Mouse (Mus musculus) ES-Bruce4 (cell line): ENCODE data around the gene Exo1. TPM values are rescaled to one million over a fixed set of nuclear protein-coding genes. Genes with fewer than 3 reads are reported as not detected.

Experiments used
- H3K27ac ChIP-seq: 2 replicates; pipeline ENCODE4 v1.5.1; 2012; ENCODE audit warnings: low read length, inconsistent platforms; ENCODE audit not compliant: insufficient read depth
- H3K27me3 ChIP-seq: 2 replicates; pipeline ENCODE4 v1.6.1; 2012; ENCODE audit warnings: mild to moderate bottlenecking, low read length, inconsistent platforms; ENCODE audit not compliant: control insufficient read depth, poor library complexity, insufficient read depth, severe bottlenecking
- H3K36me3 ChIP-seq: 2 replicates; pipeline ENCODE4 v1.6.1; 2012; ENCODE audit warnings: inconsistent platforms, mild to moderate bottlenecking, low read length, moderate library complexity; ENCODE audit not compliant: control insufficient read depth, poor library complexity, insufficient read depth, severe bottlenecking
- H3K4me1 ChIP-seq: one replicate; pipeline ENCODE4 v1.8.1; 2011; ENCODE audit warnings: low read length; ENCODE audit not compliant: control insufficient read depth, insufficient read depth
- H3K4me3 ChIP-seq: 2 replicates; pipeline ENCODE4 v1.5.1; 2011; ENCODE audit warnings: low read depth, mild to moderate bottlenecking, low read length
- H3K9ac ChIP-seq: 2 replicates; pipeline ENCODE4 v1.6.1; 2012; ENCODE audit warnings: low read depth, mild to moderate bottlenecking, inconsistent platforms; ENCODE audit not compliant: poor library complexity, severe bottlenecking
- H3K9me3 ChIP-seq: replicated peaks from 2 replicates; pipeline ENCODE4 v1.6.1; 2012; ENCODE audit warnings: mild to moderate bottlenecking, low read length, inconsistent platforms; ENCODE audit not compliant: control insufficient read depth, poor library complexity, insufficient read depth, severe bottlenecking
- CTCF ChIP-seq: IDR thresholded peaks from one replicate; pipeline ENCODE4 v1.8.1; 2011; ENCODE audit warnings: low read depth, low read length
- EP300 ChIP-seq: IDR thresholded peaks from 2 replicates; pipeline ENCODE4 v1.6.1; 2011; ENCODE audit warnings: low read depth, low read length; ENCODE audit not compliant: insufficient read depth
- POLR2A ChIP-seq: IDR thresholded peaks from one replicate; pipeline ENCODE4 v1.8.1; 2011; ENCODE audit warnings: low read length; ENCODE audit not compliant: insufficient read depth
- polyA plus RNA-seq: library from polyadenylated mRNA; stranded (reverse); fragments of >200 nt; gene quantifications from 2 replicates; pipeline ENCODE4 v1.2.4, GENCODE M21; 2011; ENCODE audit warnings: low read depth; ENCODE audit not compliant: missing spikeins, insufficient read depth, insufficient read length

The Exo1 gene
- 84.8 and 88.4 TPM in 2 replicates for polyA plus RNA-seq

- Histone ChIP-seq H3K36me3 (peaks cover 36% of the 10 kb centered on the region), H3K27ac (peak within 1 kb of the TSS; percentile 60), H3K27me3 (no peaks in the 10 kb centered on the region), H3K9ac (peak within 1 kb of the TSS; percentile 89), H3K9me3 (no peaks in the 10 kb centered on the region), H3K4me3 (peak within 1 kb of the TSS; percentile 100), H3K4me1 (peaks cover 2% of the 10 kb centered on the region)
- TF ChIP-seq POLR2A = peak; percentile 7
- TF ChIP-seq CTCF = no peak
Observed at GRCm38 (mm10) chr1:175880453-175881296, at the start of gene Exo1. Exo1 (plus strand) TSS chr1:175880581.

- TF ChIP-seq EP300 = no peak
- TF ChIP-seq CTCF = no peak
- TF ChIP-seq POLR2A = no peak
- H3K36me3 ChIP-seq = no peaks in the 10 kb centered on the region
- H3K9ac ChIP-seq = no peak overlapping the region
- no peak overlapping the region for H3K27ac ChIP-seq
- H3K27me3 ChIP-seq = no peaks in the 10 kb centered on the region
- H3K4me3 ChIP-seq = no peak overlapping the region
- no peaks in the 10 kb centered on the region for H3K4me1 ChIP-seq
- H3K9me3 ChIP-seq = no peaks in the 10 kb centered on the region
Observed at GRCm38 (mm10) chr1:175855515-175855914, 24.9 kb upstream of the Exo1 start.

- no peaks in the 10 kb centered on the region for H3K27me3 ChIP-seq
- H3K4me3 ChIP-seq = no peak overlapping the region
- H3K27ac ChIP-seq = no peak overlapping the region
- no peaks in the 10 kb centered on the region for H3K4me1 ChIP-seq
- TF ChIP-seq POLR2A (no peak), CTCF (no peak), EP300 (no peak)
- H3K9me3 ChIP-seq = no peaks in the 10 kb centered on the region
- no peak overlapping the region for H3K9ac ChIP-seq
- H3K36me3 ChIP-seq = no peaks in the 10 kb centered on the region
Observed at GRCm38 (mm10) chr1:175867050-175867449, 13.3 kb upstream of the Exo1 start.

- TF ChIP-seq POLR2A = no peak
- no peak for TF ChIP-seq CTCF
- TF ChIP-seq EP300 = no peak
- H3K4me3 ChIP-seq = no peak overlapping the region
- H3K36me3 ChIP-seq = no peaks in the 10 kb centered on the region
- no peaks in the 10 kb centered on the region for H3K27me3 ChIP-seq
- no peaks in the 10 kb centered on the region for H3K4me1 ChIP-seq
- H3K27ac ChIP-seq = no peak overlapping the region
- H3K9me3 ChIP-seq = no peaks in the 10 kb centered on the region
- no peak overlapping the region for H3K9ac ChIP-seq
Observed at GRCm38 (mm10) chr1:175867558-175867957, 12.8 kb upstream of the Exo1 start.

- Histone ChIP-seq H3K27ac (no peak overlapping the region), H3K9me3 (no peaks in the 10 kb centered on the region), H3K9ac (no peak overlapping the region)
Observed at GRCm38 (mm10) chr1:175870716-175871115, 9.7 kb upstream of the Exo1 start.

More at GRCm38 (mm10) chr1:175870716-175871115, 9.7 kb upstream of the Exo1 start:
- Histone ChIP-seq H3K27me3 (no peaks in the 10 kb centered on the region), H3K4me3 (no peak overlapping the region), H3K4me1 (no peaks in the 10 kb centered on the region), H3K36me3 (no peaks in the 10 kb centered on the region)
- TF ChIP-seq POLR2A (no peak), EP300 (no peak), CTCF (no peak)
